Mouse (Mus musculus) common myeloid progenitor, adult 5-6 weeks (primary cell): ENCODE results near the gene Misp. TPM values are rescaled to one million over a fixed set of nuclear protein-coding genes. Genes with fewer than 3 reads are reported as not detected.

Experiments used
- ATAC-seq: replicated peaks from 2 replicates; pipeline ENCODE4 v1.8.0; 2016; ENCODE audit warnings: low read depth, mild to moderate bottlenecking, moderate TSS enrichment, inconsistent platforms; ENCODE audit not compliant: poor library complexity, severe bottlenecking
- total RNA-seq: library from RNA; stranded (forward); fragments of 200-1000, 187-1606 nt; gene quantifications from 2 replicates; pipeline ENCODE4 v1.2.3, GENCODE M21; 2017

The Misp gene
- total RNA-seq, 1 experiment from 2014 or later = not detected

- no peak for ATAC-seq
Observed at GRCm38 (mm10) chr10:79864351-79865188, 43.8 kb downstream of the Misp start.

GRCm38 (mm10) chr10:79865189-79865601 is 44.4 kb downstream of the Misp start:
- ATAC-seq = no peak

GRCm38 (mm10) chr10:79865801-79866295 is 45.1 kb downstream of the Misp start:
- ATAC-seq = peak; percentile 48

- ATAC-seq = no peak
Observed at GRCm38 (mm10) chr10:79866601-79867000, 45.8 kb downstream of the Misp start.

DNA sequence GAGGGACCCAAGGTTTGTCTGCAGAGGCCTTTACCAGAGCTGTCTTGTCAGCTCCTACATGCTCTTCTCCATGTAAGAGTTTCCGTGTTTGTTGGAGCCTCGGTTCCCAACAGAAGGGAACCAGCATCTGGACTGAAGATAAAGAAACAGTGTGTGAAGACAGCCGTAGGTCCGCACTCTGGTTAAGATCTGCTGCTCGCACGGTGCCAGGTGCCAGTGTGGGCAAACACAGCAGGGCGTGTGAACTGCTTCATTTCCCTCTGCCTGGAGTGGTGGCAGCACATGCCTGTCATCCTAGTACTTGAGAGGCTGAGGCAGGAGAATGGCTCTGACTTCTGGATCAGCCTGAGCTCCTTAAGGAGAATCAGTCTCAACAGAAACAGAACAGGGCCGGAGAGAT is 51.1 kb downstream of the Misp start:
- no peak for ATAC-seq

DNA sequence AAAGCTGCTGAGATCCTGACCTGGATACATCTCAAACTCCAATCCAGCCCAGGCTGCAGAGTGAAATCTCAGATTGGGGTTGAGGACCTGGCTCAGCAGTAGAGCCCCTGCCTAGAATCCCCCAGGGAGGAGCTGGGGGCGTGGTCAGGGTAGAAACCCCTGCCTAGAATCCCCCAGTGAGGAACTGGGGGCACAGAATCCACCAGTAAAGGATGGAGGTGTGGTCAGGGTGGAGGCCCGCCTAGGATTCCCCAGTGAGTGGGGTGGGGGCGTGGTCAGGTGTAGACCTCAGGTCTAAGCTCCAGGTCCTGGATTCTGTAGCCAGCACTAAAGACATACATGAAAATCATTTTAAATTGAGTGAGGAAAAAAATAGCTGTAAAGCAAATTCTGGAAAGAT is 52.1 kb downstream of the Misp start:
- ATAC-seq = no peak

DNA sequence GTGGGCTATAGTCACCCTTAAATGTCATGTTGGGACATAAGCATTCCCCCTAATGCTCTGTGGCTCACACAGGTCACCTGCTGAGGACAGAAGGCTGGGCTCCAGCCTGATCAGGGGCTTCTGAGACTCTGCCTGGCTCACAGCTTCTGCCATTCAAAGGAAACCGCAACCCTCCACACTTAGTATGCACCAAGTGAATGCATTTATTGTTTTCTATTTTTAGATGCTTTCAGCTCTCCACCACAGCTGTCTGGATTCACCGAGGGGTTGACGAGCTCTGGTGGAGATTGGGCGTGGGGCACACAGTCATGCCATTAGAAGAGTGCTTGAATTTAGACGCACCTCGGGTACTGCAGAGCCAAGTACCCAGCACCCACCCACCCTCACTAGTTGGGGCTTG is 52.5 kb downstream of the Misp start:
- ATAC-seq = no peak

DNA sequence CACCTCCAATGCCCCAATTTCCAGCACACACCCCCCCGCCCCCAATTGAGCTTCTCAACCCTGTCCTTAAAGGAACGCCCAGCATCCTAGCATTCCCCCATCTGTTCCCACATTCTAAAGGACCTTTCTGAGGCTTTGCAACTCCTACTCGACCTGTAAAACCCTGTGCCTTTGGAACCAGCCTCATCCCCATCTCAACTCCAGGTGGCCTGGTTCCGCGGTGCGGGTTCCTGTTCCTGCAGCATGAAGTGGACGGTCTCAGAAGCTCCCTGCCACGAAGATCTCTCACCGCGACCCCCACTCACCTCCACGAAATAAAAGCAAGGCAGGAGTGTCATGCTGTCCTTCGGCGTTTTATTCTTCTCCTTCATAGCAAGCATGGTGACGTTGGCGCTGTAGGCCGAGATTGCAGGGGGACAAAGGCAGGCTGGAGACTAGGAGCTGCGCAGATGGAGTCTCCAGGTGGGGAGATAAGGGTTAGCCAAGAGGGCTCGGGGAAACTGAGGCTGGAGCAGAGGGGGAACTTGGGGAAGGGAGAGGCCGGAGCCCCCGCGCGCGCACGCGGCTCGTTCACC is 53.0 kb downstream of the Misp start:
- ATAC-seq = no peak

- ATAC-seq = peak; percentile 20; the same call in 1 of the 2 replicates
Observed at GRCm38 (mm10) chr10:79874290-79874862, 53.6 kb downstream of the Misp start, which contains the start of the genes Prtn3 and Plppr3. Gene Prtn3, plus strand, starts transcription at chr10:79874476. Gene Plppr3, minus strand, starts transcription at chr10:79874634.

- ATAC-seq = peak; percentile 34
Observed at GRCm38 (mm10) chr10:79877174-79877573, 56.4 kb downstream of the Misp start.

DNA sequence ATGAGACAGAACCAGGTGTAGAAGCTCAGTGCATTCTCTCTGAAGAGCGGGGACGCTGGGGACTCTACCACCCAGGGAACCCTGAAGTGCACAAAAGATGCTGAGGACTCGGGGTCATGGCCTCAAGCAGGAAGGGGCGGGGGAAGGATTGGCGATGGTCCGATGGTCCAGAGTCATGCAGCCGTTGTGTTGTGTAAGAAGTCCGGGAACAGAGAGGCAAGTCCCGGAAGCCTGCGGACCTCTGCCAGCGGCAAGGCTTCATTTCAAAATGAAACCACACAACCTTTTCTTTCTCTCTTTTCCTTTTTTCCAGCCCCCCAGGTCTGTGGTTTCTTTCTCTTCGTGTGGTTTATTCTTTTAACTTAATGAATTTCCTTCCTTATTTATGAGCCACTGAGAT is 57.0 kb downstream of the Misp start:
- ATAC-seq = peak; percentile 59

DNA sequence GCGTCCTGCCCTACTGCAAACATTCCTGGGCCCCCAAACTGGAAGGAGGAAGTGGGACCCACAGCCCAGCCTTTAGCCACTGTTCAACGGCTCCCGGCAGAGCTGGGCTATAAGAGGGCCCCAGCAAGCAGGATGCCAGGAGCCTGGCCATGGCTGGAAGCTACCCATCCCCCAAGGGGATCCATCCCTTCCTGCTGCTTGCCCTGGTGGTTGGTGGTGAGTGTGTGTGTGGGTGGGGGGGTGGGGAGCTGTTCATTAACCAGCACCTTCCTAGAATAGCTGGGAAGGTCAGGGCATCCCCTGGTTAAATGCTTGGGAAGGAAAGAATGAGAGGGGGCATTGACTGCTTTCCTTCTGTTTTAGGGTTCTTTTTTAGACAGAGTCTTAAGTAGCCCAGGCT is 58.7 kb downstream of the Misp start:
- no peak for ATAC-seq

Other genes starting within 250 kb of the Misp start
- gene Theg, start 233.7 kb upstream of the Misp start, total RNA-seq = not detected in 2 replicates
- gene C2cd4c, start 207.0 kb upstream of the Misp start, total RNA-seq = not detected in 2 replicates
- not detected in 2 replicates for gene Shc2, start 183.1 kb upstream of the Misp start, total RNA-seq
- gene Odf3l2, start 175.3 kb upstream of the Misp start, total RNA-seq = not detected in 2 replicates
- not detected in 2 replicates for gene Madcam1, start 156.4 kb upstream of the Misp start, total RNA-seq
- gene Tpgs1, start 151.6 kb upstream of the Misp start, total RNA-seq = 5.3 and 9.9 TPM in 2 replicates
- gene Cdc34, start 138.8 kb upstream of the Misp start, total RNA-seq = 109 and 113 TPM in 2 replicates
- gene Gzmm, start 132.0 kb upstream of the Misp start, total RNA-seq = 0.96 and 1.6 TPM in 2 replicates
- gene Bsg, start 116.5 kb upstream of the Misp start, total RNA-seq = 283 and 298 TPM in 2 replicates
- not detected in 2 replicates for gene Hcn2, start 104.4 kb upstream of the Misp start, total RNA-seq
- 10.3 and 16.1 TPM in 2 replicates for gene Polrmt, start 74.4 kb upstream of the Misp start, total RNA-seq
- not detected in 2 replicates for gene Fgf22, start 65.9 kb upstream of the Misp start, total RNA-seq
- gene Rnf126, start 54.0 kb upstream of the Misp start, total RNA-seq = 12.9 and 21.0 TPM in 2 replicates
- gene Fstl3, start 43.7 kb upstream of the Misp start, total RNA-seq = 0.19 and 0.50 TPM in 2 replicates
- gene Prss57, start 30.0 kb upstream of the Misp start, total RNA-seq = 9.4 and 16.3 TPM in 2 replicates
- gene Palm, start 27.4 kb upstream of the Misp start, total RNA-seq = 21.8 and 24.8 TPM in 2 replicates
- 210 and 221 TPM in 2 replicates for gene Ptbp1, start 33.4 kb downstream of the Misp start, total RNA-seq
- 131 and 159 TPM in 2 replicates for gene Prtn3, start 53.5 kb downstream of the Misp start, total RNA-seq
- 40.8 and 46.6 TPM in 2 replicates for gene Plppr3, start 53.6 kb downstream of the Misp start, total RNA-seq
- 61.2 and 92.1 TPM in 2 replicates for gene Elane, start 65.3 kb downstream of the Misp start, total RNA-seq
- not detected in 2 replicates for gene Cfd, start 69.9 kb downstream of the Misp start, total RNA-seq
- gene Med16, start 87.9 kb downstream of the Misp start, total RNA-seq = 17.3 and 19.3 TPM in 2 replicates
- 7.0 and 11.2 TPM in 2 replicates for gene Gm26602, start 89.9 kb downstream of the Misp start, total RNA-seq
- 0.73 TPM in 1 of 2 replicates, not detected in the other for gene Kiss1r, start 96.0 kb downstream of the Misp start, total RNA-seq
- gene R3hdm4, start 100.2 kb downstream of the Misp start, total RNA-seq = 38.4 and 50.7 TPM in 2 replicates
- gene Arid3a, start 106.1 kb downstream of the Misp start, total RNA-seq = 11.5 and 16.0 TPM in 2 replicates
- gene Wdr18, start 139.2 kb downstream of the Misp start, total RNA-seq = 26.5 and 27.2 TPM in 2 replicates
- not detected in 2 replicates for gene Grin3b, start 149.7 kb downstream of the Misp start, total RNA-seq
- gene Tmem259, start 163.3 kb downstream of the Misp start, total RNA-seq = 44.8 and 56.7 TPM in 2 replicates
- 62.2 and 72.9 TPM in 2 replicates for gene Cnn2, start 167.6 kb downstream of the Misp start, total RNA-seq
- gene Abca7, start 175.5 kb downstream of the Misp start, total RNA-seq = 10.7 and 15.5 TPM in 2 replicates
- gene Arhgap45, start 195.7 kb downstream of the Misp start, total RNA-seq = 85.6 and 106 TPM in 2 replicates
- 145 and 146 TPM in 2 replicates for gene Polr2e, start 218.8 kb downstream of the Misp start, total RNA-seq
- 451 and 481 TPM in 2 replicates for gene Gpx4, start 226.2 kb downstream of the Misp start, total RNA-seq